Mouse (Mus musculus) forebrain, postnatal 0 days (tissue): ENCODE results near the gene H2afx. TPM values are rescaled to one million over a fixed set of nuclear protein-coding genes. Genes with fewer than 3 reads are reported as not detected.

Experiments
- ATAC-seq: fragments of 200-750 bp; cut with Nextera tagmentation; 2 replicates; pipeline ENCODE4 v1.8.0; 2017; ENCODE audit warnings: mild to moderate bottlenecking, moderate library complexity
- DNase-seq: peaks from one replicate; pipeline ENCODE4 v3.0.0-alpha.2; 2015
- H3K27ac ChIP-seq: fragments of 300-500 bp; sonication (generic); 2 replicates; pipeline ENCODE4 v1.5.1; 2014; ENCODE audit warnings: low read depth, mild to moderate bottlenecking, antibody characterized with exemption, low read length, moderate library complexity, mixed read lengths
- H3K27me3 ChIP-seq: fragments of 300-500 bp; sonication (generic); 2 replicates; pipeline ENCODE4 v1.6.1; 2014; ENCODE audit warnings: mild to moderate bottlenecking, low read length, mixed read lengths; ENCODE audit not compliant: insufficient read depth
- H3K36me3 ChIP-seq: fragments of 300-500 bp; sonication (generic); 2 replicates; pipeline ENCODE4 v1.6.1; 2014; ENCODE audit warnings: mild to moderate bottlenecking, moderate library complexity; ENCODE audit not compliant: insufficient read depth
- H3K4me1 ChIP-seq: fragments of 300-500 bp; sonication (generic); 2 replicates; pipeline ENCODE4 v1.6.1; 2014; ENCODE audit warnings: antibody characterized with exemption; ENCODE audit not compliant: insufficient read depth
- H3K4me2 ChIP-seq: fragments of 300-500 bp; sonication (generic); 2 replicates; pipeline ENCODE4 v1.6.1; 2014; ENCODE audit warnings: low read depth, mild to moderate bottlenecking, moderate library complexity
- H3K4me3 ChIP-seq: fragments of 300-500 bp; sonication (generic); 2 replicates; pipeline ENCODE4 v1.5.1; 2014; ENCODE audit warnings: low read depth, low read length, mixed read lengths
- H3K9ac ChIP-seq: fragments of 300-500 bp; sonication (generic); 2 replicates; pipeline ENCODE4 v1.6.1; 2014; ENCODE audit warnings: mild to moderate bottlenecking
- H3K9me3 ChIP-seq: fragments of 300-500 bp; sonication (generic); 2 replicates; pipeline ENCODE4 v1.6.1; 2016; ENCODE audit warnings: low read length
- CTCF ChIP-seq: sonication (generic); IDR thresholded peaks from 2 replicates; pipeline ENCODE4 v1.5.1; 2016; ENCODE audit warnings: antibody characterized with exemption, control low read depth, low read depth
- WGBS: fragments of 180-500 bp; shearing (Covaris S2); extraction: QIAGEN DNeasy Blood & Tissue Kit; methylation state at CpG from one replicate; pipeline ENCODE4 v1.1.7; 2014; 5-methylcytosine and 5-hydroxymethylcytosine counted together
- microRNA-seq, 2 experiments: library from miRNA; unstranded; fragments of <30 nt; microRNA quantifications; one replicate each; pipeline ENCODE4; 2016
- polyA plus RNA-seq: library from polyadenylated mRNA; unstranded; fragments of >200 nt; fragmentation: Nextera tagmentation; extraction: Ambion mirVana; gene quantifications from 2 replicates; pipeline ENCODE4 v1.2.1, GENCODE M21; 2015
- total RNA-seq: library from RNA; depleted of rRNA; stranded (reverse); fragments of >200 nt; gene quantifications from 2 replicates; pipeline ENCODE4 v1.2.3, GENCODE M21; 2014; rRNA removed

The H2afx gene
- total and polyA plus RNA-seq, 2 experiments from 2014 or later = 97.8 to 143 TPM

DNA sequence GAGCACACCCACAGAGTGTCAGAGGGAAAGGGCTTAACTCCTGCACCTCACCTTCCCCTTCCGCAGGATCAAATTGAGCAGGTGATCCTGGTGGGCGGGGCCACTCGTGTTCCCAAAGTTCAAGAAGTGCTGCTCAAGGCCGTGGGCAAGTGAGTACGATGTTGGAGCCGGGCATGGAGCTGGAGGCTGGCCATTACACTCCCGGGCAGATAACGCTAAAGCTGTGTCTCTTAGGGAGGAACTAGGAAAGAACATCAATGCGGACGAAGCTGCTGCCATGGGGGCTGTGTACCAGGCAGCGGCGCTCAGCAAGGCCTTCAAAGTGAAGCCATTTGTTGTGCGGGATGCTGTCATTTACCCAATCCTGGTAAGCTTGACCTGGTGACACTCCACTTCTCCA lies 50.1 kb downstream of the H2afx start:
- H3K4me2 ChIP-seq = no peak overlapping the region
- ATAC-seq (no peak), DNase-seq (no peak)
- H3K4me1 ChIP-seq = peaks cover 6% of the 10 kb centered on the region
- 92% methylated on average over 13 of the region's 13 CpGs for WGBS
- no peak for TF ChIP-seq CTCF
- no peak overlapping the region for H3K9ac ChIP-seq
- no peak overlapping the region for H3K4me3 ChIP-seq
- H3K27me3 ChIP-seq = no peaks in the 10 kb centered on the region
- peaks cover 85% of the 10 kb centered on the region for H3K36me3 ChIP-seq
- no peaks in the 10 kb centered on the region for H3K9me3 ChIP-seq
- H3K27ac ChIP-seq = no peak overlapping the region

Small RNAs within 50 kb of the gene (microRNA-seq; reads per million reads assigned to microRNA genes)
- gene Gm44335 = 0 reads per million in 2 experiments

Other genes starting within 250 kb of the H2afx start
- gene Mfrp, start 233.0 kb upstream of the H2afx start, total RNA-seq = 0.67 and 1.2 TPM in 2 replicates
- 0.08 and 0.13 TPM in 2 replicates for gene Mfrp, start 233.0 kb upstream of the H2afx start, polyA plus RNA-seq
- gene C1qtnf5, start 227.4 kb upstream of the H2afx start, total RNA-seq = 17.3 and 18.4 TPM in 2 replicates
- gene C1qtnf5, start 227.4 kb upstream of the H2afx start, polyA plus RNA-seq = 8.7 and 9.3 TPM in 2 replicates
- gene Gm49380, start 221.2 kb upstream of the H2afx start, total RNA-seq = 0.81 TPM in 1 of 2 replicates, not detected in the other
- gene Gm49380, start 221.2 kb upstream of the H2afx start, polyA plus RNA-seq = 0.11 TPM in 1 of 2 replicates, not detected in the other
- gene Rnf26, start 221.2 kb upstream of the H2afx start, total RNA-seq = 11.0 and 16.0 TPM in 2 replicates
- 36.8 and 38.8 TPM in 2 replicates for gene Rnf26, start 221.2 kb upstream of the H2afx start, polyA plus RNA-seq
- gene Mcam, start 200.2 kb upstream of the H2afx start, total RNA-seq = 12.2 and 21.1 TPM in 2 replicates
- gene Mcam, start 200.2 kb upstream of the H2afx start, polyA plus RNA-seq = 5.0 and 6.0 TPM in 2 replicates
- 16.0 and 24.4 TPM in 2 replicates for gene Cbl, start 100.6 kb upstream of the H2afx start, total RNA-seq
- 6.8 and 14.4 TPM in 2 replicates for gene Cbl, start 100.6 kb upstream of the H2afx start, polyA plus RNA-seq
- gene Ccdc153, start 94.0 kb upstream of the H2afx start, total RNA-seq = 3.5 and 7.8 TPM in 2 replicates
- gene Ccdc153, start 94.0 kb upstream of the H2afx start, polyA plus RNA-seq = 5.0 and 7.0 TPM in 2 replicates
- gene Pdzd3, start 83.2 kb upstream of the H2afx start, total RNA-seq = 0.33 and 1.0 TPM in 2 replicates
- 0.43 and 1.0 TPM in 2 replicates for gene Pdzd3, start 83.2 kb upstream of the H2afx start, polyA plus RNA-seq
- gene Nlrx1, start 66.1 kb upstream of the H2afx start, total RNA-seq = 5.8 and 5.9 TPM in 2 replicates
- 5.7 and 7.1 TPM in 2 replicates for gene Nlrx1, start 66.1 kb upstream of the H2afx start, polyA plus RNA-seq
- 30.6 and 45.2 TPM in 2 replicates for gene Abcg4, start 46.1 kb upstream of the H2afx start, total RNA-seq
- gene Abcg4, start 46.1 kb upstream of the H2afx start, polyA plus RNA-seq = 15.2 and 20.4 TPM in 2 replicates
- 24.4 and 29.5 TPM in 2 replicates for gene Hinfp, start 29.0 kb upstream of the H2afx start, total RNA-seq
- 10.7 and 14.2 TPM in 2 replicates for gene Hinfp, start 29.0 kb upstream of the H2afx start, polyA plus RNA-seq
- 42.9 and 54.2 TPM in 2 replicates for gene C2cd2l, start 14.4 kb upstream of the H2afx start, total RNA-seq
- 26.2 and 33.2 TPM in 2 replicates for gene C2cd2l, start 14.4 kb upstream of the H2afx start, polyA plus RNA-seq
- 17.7 and 18.3 TPM in 2 replicates for gene Dpagt1, start 8.7 kb upstream of the H2afx start, total RNA-seq
- gene Dpagt1, start 8.7 kb upstream of the H2afx start, polyA plus RNA-seq = 30.1 and 30.6 TPM in 2 replicates
- gene Hmbs, start 9.5 kb downstream of the H2afx start, total RNA-seq = 38.1 and 38.6 TPM in 2 replicates
- 53.3 and 55.0 TPM in 2 replicates for gene Hmbs, start 9.5 kb downstream of the H2afx start, polyA plus RNA-seq
- gene Vps11, start 27.0 kb downstream of the H2afx start, total RNA-seq = 37.6 and 39.1 TPM in 2 replicates
- 36.2 and 39.9 TPM in 2 replicates for gene Vps11, start 27.0 kb downstream of the H2afx start, polyA plus RNA-seq
- 51.8 and 59.0 TPM in 2 replicates for gene Hyou1, start 44.8 kb downstream of the H2afx start, total RNA-seq
- 14.0 and 17.4 TPM in 2 replicates for gene Hyou1, start 44.8 kb downstream of the H2afx start, polyA plus RNA-seq
- 51.6 and 69.5 TPM in 2 replicates for gene Slc37a4, start 62.2 kb downstream of the H2afx start, total RNA-seq
- gene Slc37a4, start 62.2 kb downstream of the H2afx start, polyA plus RNA-seq = 32.3 and 39.4 TPM in 2 replicates
- 704 and 1,244 TPM in 2 replicates for gene Rps25, start 72.4 kb downstream of the H2afx start, total RNA-seq
- gene Rps25, start 72.4 kb downstream of the H2afx start, polyA plus RNA-seq = 1,723 and 2,412 TPM in 2 replicates
- gene Trappc4, start 72.9 kb downstream of the H2afx start, total RNA-seq = 195 and 237 TPM in 2 replicates
- 369 and 397 TPM in 2 replicates for gene Trappc4, start 72.9 kb downstream of the H2afx start, polyA plus RNA-seq
- gene Ccdc84, start 83.9 kb downstream of the H2afx start, total RNA-seq = 24.4 and 24.5 TPM in 2 replicates
- 20.1 and 25.2 TPM in 2 replicates for gene Ccdc84, start 83.9 kb downstream of the H2afx start, polyA plus RNA-seq
- not detected in 2 replicates for gene Foxr1, start 106.4 kb downstream of the H2afx start, total RNA-seq
- not detected in 2 replicates for gene Foxr1, start 106.4 kb downstream of the H2afx start, polyA plus RNA-seq
- not detected in 2 replicates for gene Upk2, start 120.3 kb downstream of the H2afx start, total RNA-seq
- gene Upk2, start 120.3 kb downstream of the H2afx start, polyA plus RNA-seq = not detected in 2 replicates
- gene Bcl9l, start 148.1 kb downstream of the H2afx start, total RNA-seq = 29.2 and 38.7 TPM in 2 replicates
- gene Bcl9l, start 148.1 kb downstream of the H2afx start, polyA plus RNA-seq = 9.3 and 13.0 TPM in 2 replicates
- not detected in 2 replicates for gene Cxcr5, start 227.2 kb downstream of the H2afx start, total RNA-seq
- not detected in 2 replicates for gene Cxcr5, start 227.2 kb downstream of the H2afx start, polyA plus RNA-seq